Mouse (Mus musculus) lung, postnatal 0 days (tissue): ENCODE data around the gene Sbf2. TPM values are rescaled to one million over a fixed set of nuclear protein-coding genes. Genes with fewer than 3 reads are reported as not detected.

Source experiments
- ATAC-seq: fragments of 200-750 bp; cut with Nextera tagmentation; 2 replicates; pipeline ENCODE4 v1.8.0; 2017; ENCODE audit warnings: moderate library complexity
- DNase-seq: peaks from one replicate; pipeline ENCODE4 v3.0.0-alpha.2; 2016; ENCODE audit warnings: low spot score
- H3K27ac ChIP-seq: fragments of 300-500 bp; sonication (generic); 2 replicates; pipeline ENCODE4 v1.5.1; 2014; ENCODE audit warnings: antibody characterized with exemption, mild to moderate bottlenecking, low read length, mixed read lengths
- H3K27me3 ChIP-seq: fragments of 300-500 bp; sonication (generic); replicated peaks from 2 replicates; pipeline ENCODE4 v1.6.1; 2014; ENCODE audit warnings: low read length, mixed read lengths; ENCODE audit not compliant: insufficient read depth
- H3K36me3 ChIP-seq: fragments of 300-500 bp; sonication (generic); 2 replicates; pipeline ENCODE4 v1.6.1; 2014; ENCODE audit warnings: low read length, mixed read lengths; ENCODE audit not compliant: insufficient read depth
- H3K4me1 ChIP-seq: fragments of 300-500 bp; sonication (generic); 2 replicates; pipeline ENCODE4 v1.6.1; 2014; ENCODE audit warnings: antibody characterized with exemption, low read depth, low read length, mixed read lengths; ENCODE audit not compliant: insufficient read depth
- H3K4me2 ChIP-seq: fragments of 300-500 bp; sonication (generic); replicated peaks from 2 replicates; pipeline ENCODE4 v1.6.1; 2014; ENCODE audit warnings: low read depth, mild to moderate bottlenecking, low read length, moderate library complexity, mixed read lengths
- H3K4me3 ChIP-seq: fragments of 300-500 bp; sonication (generic); 2 replicates; pipeline ENCODE4 v1.5.1; 2014; ENCODE audit warnings: low read depth, low read length
- H3K9ac ChIP-seq: fragments of 300-500 bp; sonication (generic); replicated peaks from 2 replicates; pipeline ENCODE4 v1.6.1; 2014; ENCODE audit warnings: low read depth, mild to moderate bottlenecking
- H3K9me3 ChIP-seq: fragments of 300-500 bp; sonication (generic); 2 replicates; pipeline ENCODE4 v1.6.1; 2016; ENCODE audit warnings: low read length, mixed read lengths
- CTCF ChIP-seq: IDR thresholded peaks from 2 replicates; pipeline ENCODE4 v1.5.1; 2016; ENCODE audit warnings: antibody characterized with exemption, mild to moderate bottlenecking
- EP300 ChIP-seq: IDR thresholded peaks from 2 replicates; pipeline ENCODE4 v1.6.1; 2016; ENCODE audit warnings: antibody characterized with exemption, mild to moderate bottlenecking, control low read depth
- WGBS: fragments of 180-500 bp; shearing (Covaris S2); extraction: QIAGEN DNeasy Blood & Tissue Kit; methylation state at CpG from one replicate; pipeline ENCODE4 v1.1.7; 2014; 5-methylcytosine and 5-hydroxymethylcytosine counted together
- polyA plus RNA-seq: library from polyadenylated mRNA; unstranded; fragments of >200 nt; fragmentation: Nextera tagmentation; extraction: Ambion mirVana; gene quantifications from 2 replicates; pipeline ENCODE4 v1.2.1, GENCODE M21; 2015

The Sbf2 gene
- polyA plus RNA-seq, 1 experiment from 2014 or later = 23.3 TPM

GRCm38 (mm10) chr7:110525090-110525775 is 89.5 kb downstream of the Sbf2 start:
- Histone ChIP-seq H3K4me2 (no peak overlapping the region), H3K4me3 (no peak overlapping the region), H3K4me1 (peaks cover 4% of the 10 kb centered on the region; the same call in 1 of the 2 replicates), H3K9me3 (no peaks in the 10 kb centered on the region), H3K36me3 (no peaks in the 10 kb centered on the region), H3K27ac (peak overlapping the region; percentile 23; the same call in 1 of the 2 replicates), H3K27me3 (no peaks in the 10 kb centered on the region), H3K9ac (no peak overlapping the region)
- DNase-seq (no peak), ATAC-seq (no peak)
- TF ChIP-seq CTCF = no peak
- no peak for TF ChIP-seq EP300
- WGBS = 3% methylated on average over 1 of the region's 1 CpGs

GRCm38 (mm10) chr7:110516241-110517220 is 98.2 kb downstream of the Sbf2 start:
- H3K4me2 ChIP-seq = no peak overlapping the region
- no peaks in the 10 kb centered on the region for H3K27me3 ChIP-seq
- H3K9me3 ChIP-seq = no peaks in the 10 kb centered on the region
- ATAC-seq (no peak), DNase-seq (peak; percentile 25)
- no peaks in the 10 kb centered on the region for H3K4me1 ChIP-seq
- no peak overlapping the region for H3K9ac ChIP-seq
- no peak overlapping the region for H3K27ac ChIP-seq
- H3K4me3 ChIP-seq = no peak overlapping the region
- WGBS = 43% methylated on average over 2 of the region's 2 CpGs
- TF ChIP-seq EP300 (no peak), CTCF (no peak)
- H3K36me3 ChIP-seq = no peaks in the 10 kb centered on the region

GRCm38 (mm10) chr7:110514131-110514530 is 100.6 kb downstream of the Sbf2 start:
- no peak overlapping the region for H3K4me3 ChIP-seq
- no peak for TF ChIP-seq EP300
- TF ChIP-seq CTCF = no peak
- ATAC-seq (no peak), DNase-seq (no peak)
- no peaks in the 10 kb centered on the region for H3K4me1 ChIP-seq
- H3K36me3 ChIP-seq = no peaks in the 10 kb centered on the region
- H3K27me3 ChIP-seq = no peaks in the 10 kb centered on the region
- no peak overlapping the region for H3K9ac ChIP-seq
- H3K27ac ChIP-seq = no peak overlapping the region
- H3K4me2 ChIP-seq = no peak overlapping the region
- H3K9me3 ChIP-seq = no peaks in the 10 kb centered on the region

- DNase-seq (peak; percentile 42), ATAC-seq (peak; percentile 32; the same call in 1 of the 2 replicates)
- H3K36me3 ChIP-seq = no peaks in the 10 kb centered on the region
These were observed 116.1 kb downstream of the Sbf2 start for GRCm38 (mm10) chr7:110498653-110499052.

GRCm38 (mm10) chr7:110491038-110491437 is 123.7 kb downstream of the Sbf2 start:
- no peak overlapping the region for H3K27ac ChIP-seq
- no peaks in the 10 kb centered on the region for H3K36me3 ChIP-seq
- H3K4me3 ChIP-seq = no peak overlapping the region
- H3K9me3 ChIP-seq = no peaks in the 10 kb centered on the region
- WGBS = 81% methylated on average over 5 of the region's 5 CpGs
- DNase-seq (no peak), ATAC-seq (no peak)
- H3K4me1 ChIP-seq = no peaks in the 10 kb centered on the region
- no peaks in the 10 kb centered on the region for H3K27me3 ChIP-seq
- H3K4me2 ChIP-seq = no peak overlapping the region
- no peak for TF ChIP-seq EP300
- no peak for TF ChIP-seq CTCF
- H3K9ac ChIP-seq = no peak overlapping the region

More at GRCm38 (mm10) chr7:110498653-110499052, 116.1 kb downstream of the Sbf2 start:
- TF ChIP-seq CTCF = no peak
- peak; percentile 63; the same call in 1 of the 2 replicates for TF ChIP-seq EP300
- 57% methylated on average over 1 of the region's 1 CpGs for WGBS
- Histone ChIP-seq H3K27me3 (no peaks in the 10 kb centered on the region), H3K9ac (no peak overlapping the region), H3K27ac (no peak overlapping the region), H3K4me2 (no peak overlapping the region), H3K4me3 (no peak overlapping the region), H3K4me1 (no peaks in the 10 kb centered on the region), H3K9me3 (no peaks in the 10 kb centered on the region)

- no peak overlapping the region for H3K4me2 ChIP-seq
- no peak overlapping the region for H3K9ac ChIP-seq
- no peak for TF ChIP-seq CTCF
- no peak for TF ChIP-seq EP300
- DNase-seq = no peak
- H3K27me3 ChIP-seq = no peaks in the 10 kb centered on the region
- no peaks in the 10 kb centered on the region for H3K4me1 ChIP-seq
- ATAC-seq = no peak
- H3K27ac ChIP-seq = no peak overlapping the region
- no peak overlapping the region for H3K4me3 ChIP-seq
- WGBS = 88% methylated on average over 5 of the region's 5 CpGs
- no peaks in the 10 kb centered on the region for H3K9me3 ChIP-seq
- H3K36me3 ChIP-seq = no peaks in the 10 kb centered on the region
These were observed 129.7 kb downstream of the Sbf2 start for GRCm38 (mm10) chr7:110485051-110485450.
